Mouse (Mus musculus) erythroblast, adult 5-6 weeks (primary cell): ENCODE measurements at regions not wholly inside any gene's neighbourhood (a gene's known extent, or its start where the extent isn't known, plus 50 kb on each side); places are given as distances from the start of the nearest gene placed in this dataset.

ENCODE experiments used
- ATAC-seq: replicated peaks from 2 replicates; pipeline ENCODE4 v1.8.0; 2016; ENCODE audit warnings: moderate number of reproducible peaks, mild to moderate bottlenecking, moderate TSS enrichment, inconsistent platforms; ENCODE audit not compliant: poor library complexity, low FRiP score, severe bottlenecking

- no peak for ATAC-seq
These were observed 51.3 kb upstream of the Ier5l start for GRCm38 (mm10) chr2:30525295-30525694.

- no peak for ATAC-seq
These were observed 51.8 kb upstream of the Ier5l start for GRCm38 (mm10) chr2:30525831-30526230.

- ATAC-seq, result no peak
These were observed 53.5 kb upstream of the Ier5l start for GRCm38 (mm10) chr2:30527495-30527894.

- ATAC-seq, result no peak
These were observed 58.9 kb upstream of the Ier5l start for GRCm38 (mm10) chr2:30532948-30533347.

- no peak for ATAC-seq
These were observed 59.3 kb upstream of the Ier5l start for GRCm38 (mm10) chr2:30533367-30533766.

GRCm38 (mm10) chr2:30534485-30534884, 60.4 kb upstream of the Cstad start:
- no peak for ATAC-seq

- ATAC-seq, result no peak
These were observed 55.5 kb upstream of the Cstad start for GRCm38 (mm10) chr2:30539305-30539704.

- ATAC-seq, result no peak
These were observed 53.3 kb upstream of the Cstad start for GRCm38 (mm10) chr2:30541541-30541940.

GRCm38 (mm10) chr2:30544782-30545435, 49.9 kb upstream of the Cstad start:
- 0 out of 2 replicates have a peak, but pooled peaks have one; percentile 29 for ATAC-seq
